14 mouse cellular contexts compared by ENCODE assay signal in genomic region chr7:35199755-35200154, GRCm38 (mm10). TPM values are rescaled to one million over a fixed set of nuclear protein-coding genes. Genes with fewer than 3 reads are reported as not detected.
"Had no signal": no experiment of that assay in that cellular context is flagged by ENCODE, and none has a peak within 500 bp of the region (broad histone marks: within the 10 kb centered on the region; RNA-seq: fewer than 3 reads in every experiment).

No protein-coding gene starts in this region.

- H3K27ac ChIP-seq: liver, embryonic 13.5 days had no signal

- DNase-seq: kidney, adult 18-20 months; kidney, adult 9 months; kidney, postnatal 14 days; kidney, postnatal 4 days; liver, embryonic 13.5 days; midbrain, embryonic 14.5 days; right cerebral cortex, postnatal 4 days; thymus, postnatal 25 days had no signal

- H3K27me3 ChIP-seq: liver, embryonic 13.5 days had no signal

- H3K9me3 ChIP-seq: liver, embryonic 13.5 days had no signal

- H3K4me1 ChIP-seq: liver, embryonic 13.5 days had no signal

- H3K4me3 ChIP-seq: liver, embryonic 13.5 days had no signal

- H3K9ac ChIP-seq: liver, embryonic 13.5 days had no signal

- H3K4me2 ChIP-seq: liver, embryonic 13.5 days; midbrain, embryonic 11.5 days had no signal

- ATAC-seq: inflammation-experienced regulatory T-cells, adult 6 months; intestine, embryonic 16.5 days had no signal

RNA-seq across cellular contexts. Expression of gene Slc7a10, which starts 13.6 kb away (rescaled TPM):
- total RNA-seq: megakaryocyte progenitor cell, adult 5-6 weeks; megakaryocyte-erythroid progenitor cell, adult 5-6 weeks had no signal
- polyA plus RNA-seq: liver, adult 2 months had no signal

RNA-seq across cellular contexts. Expression of gene Lrp3, which starts 15.5 kb away (rescaled TPM):
- total RNA-seq: megakaryocyte progenitor cell, adult 5-6 weeks; megakaryocyte-erythroid progenitor cell, adult 5-6 weeks had no signal
